Mouse (Mus musculus): ENCODE measurements at regions not wholly inside any gene's neighbourhood (a gene's known extent, or its start where the extent isn't known, plus 50 kb on each side); places are given as distances from the start of the nearest gene placed in this dataset.

DNA sequence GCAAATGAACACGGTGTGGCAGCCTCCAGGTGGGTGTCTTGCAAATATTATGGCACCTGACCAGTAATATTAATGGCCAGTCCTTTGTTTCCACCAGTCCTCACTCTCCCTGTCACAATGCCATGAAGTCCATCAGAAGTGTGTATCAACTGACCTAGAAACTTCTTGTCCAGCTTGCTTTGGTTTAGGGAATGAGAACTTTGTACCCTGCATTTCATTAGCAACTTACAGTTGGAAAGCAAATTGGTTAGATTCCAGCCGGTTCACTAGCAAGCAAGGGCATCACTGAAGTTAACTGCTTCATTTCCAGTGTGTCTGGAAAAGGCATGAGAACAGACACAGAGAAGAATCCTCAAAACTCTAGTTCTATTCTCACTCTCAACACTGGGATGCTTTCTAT is 178.1 kb upstream of the Lyplal1 start:
- TF ChIP-seq ELF1 (IDR thresholded peaks at IDR 0.05; ENCODE audit: low read depth, low read length), result no peak
- no peak for TF ChIP-seq RCOR1 (IDR thresholded peaks at IDR 0.05; ENCODE audit: low read depth, low read length)
- no peak for TF ChIP-seq CTCF (IDR thresholded peaks at IDR 0.05 in 2 of 3, conservative IDR thresholded peaks at IDR 0.05 in 1 of 3; ENCODE audit: control insufficient read depth in 1 of 3, insufficient read depth in 1 of 3, low read depth in 2 of 3, low read length in 3 of 3, poor library complexity in 1 of 3, severe bottlenecking in 1 of 3)
- no peak for TF ChIP-seq ZNF384 (IDR thresholded peaks at IDR 0.05; ENCODE audit: low read depth, low read length)
- TF ChIP-seq NELFE (IDR thresholded peaks at IDR 0.05; ENCODE audit: low read depth, low read length), result no peak

All from MEL (cell line).